Mouse (Mus musculus): ENCODE results near the gene H2-D1. TPM values are rescaled to one million over a fixed set of nuclear protein-coding genes. Genes with fewer than 3 reads are reported as not detected.
A peak's percentile ranks its signal among the peaks of the same experiment; 100 is the strongest.
"Not testable (repeated sequence)": the region's sequence is repeated elsewhere in the genome, so short reads cannot be mapped to it uniquely, and the experiment has no call there.

Gene H2-D1
- 10 to 100 TPM; 39.3 to 47.2 TPM for total RNA-seq (2021)
- long read RNA-seq, experiment 1, transcript H2-D1-202 (8 exons, 2,102 nt): major isoform, 121 of 147 reads
- long read RNA-seq, experiment 1, partial matches to known transcripts: 9 of 147 reads
- long read RNA-seq, experiment 1, other reads (novel, unspliced or antisense): 17 of 147 reads
- long read RNA-seq, experiment 2, transcript H2-D1-202 (8 exons, 2,102 nt): major isoform, 111 of 140 reads
- long read RNA-seq, experiment 2, partial matches to known transcripts: 11 of 140 reads
- long read RNA-seq, experiment 2, other reads (novel, unspliced or antisense): 18 of 140 reads

- DNase-seq: peak; percentile 99
Measured at GRCm38 (mm10) chr17:35262664-35263522, at the start of gene H2-D1. Gene H2-D1, plus strand, starts transcription at chr17:35262730.

- DNase-seq: no peak
Measured at GRCm38 (mm10) chr17:35213071-35213470, 49.5 kb upstream of the H2-D1 start.

GRCm38 (mm10) chr17:35218516-35219193, 43.9 kb upstream of the H2-D1 start:
- no peak for DNase-seq

- no peak for DNase-seq
Measured at GRCm38 (mm10) chr17:35219601-35220041, 42.9 kb upstream of the H2-D1 start.

- DNase-seq: peak; percentile 53
Measured at GRCm38 (mm10) chr17:35220156-35220952, 42.2 kb upstream of the H2-D1 start, which contains the start of gene Gm16181. Gene Gm16181, plus strand, starts transcription at chr17:35220834.

- DNase-seq: no peak
Measured at GRCm38 (mm10) chr17:35222299-35222698, 40.2 kb upstream of the H2-D1 start.

- DNase-seq: no peak
Measured at GRCm38 (mm10) chr17:35224641-35225040, 37.9 kb upstream of the H2-D1 start.

- DNase-seq: no peak
Measured at GRCm38 (mm10) chr17:35225456-35225855, 37.1 kb upstream of the H2-D1 start.

- no peak for DNase-seq
Measured at GRCm38 (mm10) chr17:35226561-35227046, 35.9 kb upstream of the H2-D1 start.

GRCm38 (mm10) chr17:35231022-35231421, 31.5 kb upstream of the H2-D1 start:
- no peak for DNase-seq

- DNase-seq: peak; percentile 92
Measured at GRCm38 (mm10) chr17:35232043-35232442, 30.5 kb upstream of the H2-D1 start.

- no peak for DNase-seq
Measured at GRCm38 (mm10) chr17:35232659-35233058, 29.9 kb upstream of the H2-D1 start.

- DNase-seq: no peak
Measured at GRCm38 (mm10) chr17:35233114-35233980, 29.2 kb upstream of the H2-D1 start, which contains the start of gene Atp6v1g2. Gene Atp6v1g2, plus strand, starts transcription at chr17:35233660.

GRCm38 (mm10) chr17:35234090-35234489, 28.4 kb upstream of the H2-D1 start:
- DNase-seq: not testable (repeated sequence)

- DNase-seq: no peak
Measured at GRCm38 (mm10) chr17:35234903-35235302, 27.6 kb upstream of the H2-D1 start.

GRCm38 (mm10) chr17:35235614-35236389, 26.7 kb upstream of the H2-D1 start, which contains the start of gene Nfkbil1:
Gene Nfkbil1, minus strand, starts transcription at chr17:35235792.
- DNase-seq: peak; percentile 80

GRCm38 (mm10) chr17:35236390-35236746, 26.2 kb upstream of the H2-D1 start:
- peak; percentile 99 for DNase-seq

- no peak for DNase-seq
Measured at GRCm38 (mm10) chr17:35236996-35237395, 25.5 kb upstream of the H2-D1 start.

- DNase-seq: no peak
Measured at GRCm38 (mm10) chr17:35237504-35237903, 25.0 kb upstream of the H2-D1 start.

- no peak for DNase-seq
Measured at GRCm38 (mm10) chr17:35239700-35240099, 22.8 kb upstream of the H2-D1 start.
